Mouse (Mus musculus) liver, adult 2 months (tissue): ENCODE measurements at regions not wholly inside any gene's neighbourhood (a gene's known extent, or its start where the extent isn't known, plus 50 kb on each side); places are given as distances from the start of the nearest gene placed in this dataset.

ENCODE experiments used
- CTCF ChIP-seq: fragments of 200-500 bp; IDR thresholded peaks from 2 replicates; pipeline ENCODE4 v1.5.1; 2011; ENCODE audit warnings: low read depth, low read length, control low read depth
- POLR2A ChIP-seq: fragments of 200-500 bp; IDR thresholded peaks from 2 replicates; pipeline ENCODE4 v1.6.1; 2011; ENCODE audit warnings: low read length, control low read depth; ENCODE audit not compliant: insufficient read depth; ENCODE audit errors: extremely low read depth

DNA sequence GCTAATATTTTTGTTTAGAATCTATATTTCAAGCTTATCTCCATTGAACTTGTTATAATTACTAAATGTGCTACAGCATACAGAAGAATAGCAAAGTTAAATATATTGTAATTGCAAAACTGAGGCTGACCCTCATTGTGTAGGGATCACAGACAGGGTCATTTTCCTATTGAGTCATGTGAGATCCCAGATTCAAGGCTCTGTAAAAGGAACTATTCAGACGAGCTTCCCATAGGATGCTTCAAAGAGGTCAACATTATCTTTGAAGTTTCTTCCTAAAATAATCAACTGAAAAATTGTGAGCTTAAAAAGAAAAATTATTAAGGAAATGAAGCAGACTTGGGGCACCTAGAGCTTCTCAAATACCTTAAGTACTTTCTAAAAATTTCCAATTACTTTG lies 1469.5 kb upstream of the Gm8797 start:
- TF ChIP-seq CTCF = no peak
- TF ChIP-seq POLR2A = no peak
